Mouse (Mus musculus) right cerebral cortex, postnatal 25 days (tissue): ENCODE results near the gene Gm14862.

Experiments
- DNase-seq: peaks from one replicate; pipeline ENCODE4 v3.0.0; 2022

Gene Gm14862

GRCm38 (mm10) chrX:9222412-9223221 is 34.1 kb downstream of the Gm14862 start:
- DNase-seq = no peak

GRCm38 (mm10) chrX:9221736-9222135 is 35.0 kb downstream of the Gm14862 start:
- no peak for DNase-seq

- DNase-seq = no peak
Observed at GRCm38 (mm10) chrX:9221206-9221605, 35.5 kb downstream of the Gm14862 start.

DNA sequence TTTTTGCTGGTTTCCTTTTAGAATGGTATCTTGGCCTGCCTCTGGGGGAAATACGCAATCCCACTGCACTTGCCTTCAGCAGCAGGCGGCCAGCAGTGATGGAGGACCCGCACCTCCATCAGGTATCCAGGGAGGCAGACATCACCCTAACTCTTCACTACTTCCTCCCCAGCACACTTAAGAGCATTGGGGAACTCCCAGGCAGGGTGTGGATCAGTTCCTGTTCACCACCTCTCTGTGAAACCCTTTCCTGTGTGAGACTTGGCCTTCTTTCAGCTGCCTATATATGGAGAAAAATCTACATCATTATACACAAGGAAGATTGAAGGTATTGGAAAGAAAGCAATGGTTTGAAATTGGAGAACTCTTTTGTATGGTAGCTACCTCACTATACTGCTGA is 37.1 kb downstream of the Gm14862 start:
- no peak for DNase-seq

DNA sequence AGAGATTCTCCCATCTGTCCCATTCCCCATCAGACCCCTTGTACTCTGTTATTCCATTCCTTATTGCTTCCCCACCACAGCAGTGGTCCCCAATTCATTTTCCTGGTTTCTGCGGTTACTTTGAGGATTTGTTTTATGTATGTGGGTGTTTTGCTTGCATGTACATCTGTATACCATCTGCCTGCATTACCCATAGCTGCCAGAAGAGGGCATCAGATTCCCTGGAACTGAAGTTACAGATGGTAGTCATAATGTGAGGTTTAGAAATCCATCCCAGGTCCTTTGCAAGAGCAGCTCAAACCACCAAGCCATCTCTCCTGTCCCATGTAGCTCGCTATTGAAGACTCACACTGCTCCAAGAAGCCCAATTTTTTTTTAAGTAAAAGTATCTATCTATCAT is 40.5 kb downstream of the Gm14862 start:
- DNase-seq = no peak

DNA sequence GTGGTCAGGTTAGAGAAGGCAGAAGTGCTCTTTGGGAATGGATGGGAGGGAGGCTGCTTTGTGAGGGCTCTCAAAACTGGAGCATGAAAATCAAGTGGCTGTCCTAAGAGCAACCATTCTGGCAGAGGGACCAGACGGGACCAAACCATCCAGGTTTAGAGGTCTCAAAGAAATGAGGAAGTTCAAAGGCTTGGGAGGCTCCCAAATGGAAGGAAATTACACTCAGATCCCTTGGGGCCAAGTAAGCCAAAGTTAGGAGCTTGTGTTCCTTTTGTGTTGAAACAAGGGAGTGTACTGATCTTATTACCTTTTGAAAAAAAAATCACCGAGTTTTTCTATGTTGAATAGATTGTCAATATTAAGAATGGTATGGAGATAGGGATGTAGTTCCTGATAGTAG is 51.6 kb downstream of the Gm14862 start:
- no peak for DNase-seq

- no peak for DNase-seq
Observed at GRCm38 (mm10) chrX:9202781-9203405, 53.8 kb downstream of the Gm14862 start.

DNA sequence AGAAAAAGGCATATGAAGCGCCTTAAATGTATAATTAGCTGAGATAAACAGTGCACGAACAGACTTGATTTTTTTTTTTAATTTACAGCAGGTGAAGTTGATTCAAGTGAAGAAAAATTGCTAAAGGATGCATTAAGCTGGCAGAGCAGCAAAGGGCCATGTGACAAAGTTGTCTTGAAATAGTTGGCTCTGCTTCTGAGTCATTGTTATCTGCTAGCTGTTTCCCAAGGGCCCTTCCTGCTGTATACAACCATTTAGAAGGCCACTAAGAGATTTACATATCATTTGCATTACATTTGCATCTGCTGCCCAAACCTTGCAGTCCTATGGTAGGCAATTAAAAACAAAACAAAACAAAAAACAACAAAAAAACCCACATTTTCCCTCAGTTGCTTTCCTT is 54.7 kb downstream of the Gm14862 start:
- no peak for DNase-seq
